Mouse (Mus musculus) midbrain, embryonic 10.5 days (tissue): ENCODE results near the gene 4933400A11Rik. TPM values are rescaled to one million over a fixed set of nuclear protein-coding genes. Genes with fewer than 3 reads are reported as not detected.

Experiments
- DNase-seq: peaks from one replicate; pipeline ENCODE4 v3.0.0-alpha.2; 2017; ENCODE audit warnings: low spot score
- H3K27ac ChIP-seq: fragments of 300-500 bp; sonication (generic); replicated peaks from 2 replicates; pipeline ENCODE4 v1.5.1; 2016; ENCODE audit warnings: mild to moderate bottlenecking
- H3K27me3 ChIP-seq: fragments of 300-500 bp; sonication (generic); 2 replicates; pipeline ENCODE4 v1.6.1; 2016; ENCODE audit warnings: low read depth, mild to moderate bottlenecking; ENCODE audit not compliant: poor library complexity, severe bottlenecking
- H3K36me3 ChIP-seq: fragments of 300-500 bp; sonication (generic); 2 replicates; pipeline ENCODE4 v1.6.1; 2016; ENCODE audit warnings: mild to moderate bottlenecking, moderate library complexity
- H3K4me1 ChIP-seq: fragments of 300-500 bp; sonication (generic); 2 replicates; pipeline ENCODE4 v1.6.1; 2016
- H3K4me3 ChIP-seq: fragments of 300-500 bp; sonication (generic); 2 replicates; pipeline ENCODE4 v1.5.1; 2016; ENCODE audit warnings: mild to moderate bottlenecking, moderate library complexity
- H3K9me3 ChIP-seq: fragments of 300-500 bp; sonication (generic); replicated peaks from 2 replicates; pipeline ENCODE4 v1.6.1; 2016; ENCODE audit warnings: mild to moderate bottlenecking
- WGBS: fragments of 180-500 bp; shearing (Covaris S2); methylation state at CpG from one replicate; pipeline ENCODE4 v1.1.7; 2016; 5-methylcytosine and 5-hydroxymethylcytosine counted together
- polyA plus RNA-seq: library from polyadenylated mRNA; unstranded; fragments of >200 nt; fragmentation: Nextera tagmentation; extraction: Ambion mirVana; gene quantifications from 2 replicates; pipeline ENCODE4 v1.2.1, GENCODE M21; 2016

4933400A11Rik gene
- 0.21 TPM in 1 of 2 replicates, not detected in the other for polyA plus RNA-seq

DNA sequence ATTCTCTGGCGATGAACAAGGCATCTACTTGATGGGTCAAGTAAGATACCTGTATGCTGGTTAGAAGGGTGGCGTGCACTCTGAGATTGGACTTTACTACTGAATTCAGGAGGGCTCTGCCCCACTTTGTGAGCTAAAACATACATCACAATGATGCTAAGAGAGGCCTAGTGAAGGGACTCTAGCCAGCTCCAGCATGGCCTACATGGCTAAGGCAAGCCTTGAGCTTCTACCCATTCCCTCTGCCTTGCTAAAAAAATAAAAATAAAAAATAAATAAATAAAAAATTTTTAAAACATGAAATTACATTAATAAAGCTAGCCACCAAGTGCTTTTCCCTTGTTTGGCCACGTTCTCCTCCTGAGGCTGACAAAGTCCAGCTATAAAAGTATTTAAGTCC, at the start of gene 4933400A11Rik:
4933400A11Rik (minus strand) TSS at position 101 of the 400 bp plus-strand sequence.
- Histone ChIP-seq H3K9me3 (no peaks in the 10 kb centered on the region), H3K4me3 (no peak within 1 kb of the TSS), H3K4me1 (no peaks in the 10 kb centered on the region), H3K27me3 (peaks cover 94% of the 10 kb centered on the region), H3K36me3 (no peaks in the 10 kb centered on the region), H3K27ac (no peak within 1 kb of the TSS)
- DNase-seq: no peak
- 92% methylated on average over 3 of the region's 3 CpGs for WGBS

DNA sequence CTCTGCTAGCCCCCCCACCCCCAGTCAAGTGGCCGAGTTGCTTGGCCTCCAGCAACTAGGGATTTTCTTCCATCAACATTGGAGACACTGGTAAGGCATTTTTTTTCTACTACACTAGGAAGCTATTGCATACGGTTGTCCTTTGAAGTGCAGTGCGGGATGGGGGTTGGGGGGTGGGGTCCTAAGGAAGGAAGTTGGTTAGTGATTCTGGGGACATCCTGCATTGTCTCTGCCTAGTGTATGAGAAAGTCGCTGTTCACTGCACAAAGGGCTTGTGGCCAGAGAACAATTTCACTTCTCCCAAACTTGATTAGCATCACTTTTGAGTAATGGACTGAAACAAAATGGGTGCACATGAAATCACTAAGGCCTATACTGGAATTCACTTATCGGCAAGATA, 48.7 kb upstream of the 4933400A11Rik start:
- Histone ChIP-seq H3K4me3 (peak overlapping the region; percentile 49), H3K27ac (peak overlapping the region; percentile 88), H3K4me1 (peaks cover 40% of the 10 kb centered on the region), H3K9me3 (no peaks in the 10 kb centered on the region), H3K36me3 (no peaks in the 10 kb centered on the region), H3K27me3 (peaks cover 73% of the 10 kb centered on the region)
- no peak for DNase-seq
- 22% methylated on average over 5 of the region's 5 CpGs for WGBS

DNA sequence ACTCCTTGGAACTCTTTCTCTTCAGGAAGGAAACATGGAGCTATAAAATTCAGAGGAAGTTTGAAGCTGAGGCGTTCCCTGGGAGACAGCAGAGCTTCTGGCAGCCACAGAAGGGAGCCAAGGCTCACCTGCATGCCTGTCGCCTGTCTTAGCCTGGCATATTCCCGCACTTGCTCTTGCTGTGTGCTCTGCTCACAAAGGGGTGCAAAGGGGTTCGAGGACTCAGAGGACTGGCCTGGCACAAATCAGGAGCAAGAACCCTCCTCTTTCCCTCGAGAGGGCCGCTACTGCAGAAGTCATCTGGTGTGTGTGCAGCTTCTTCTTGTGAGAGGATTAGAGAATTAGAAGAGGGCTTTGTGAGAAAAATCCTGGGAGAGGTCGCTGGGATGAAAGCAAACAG, 48.3 kb upstream of the 4933400A11Rik start:
- peak; percentile 56 for DNase-seq
- H3K4me3 ChIP-seq: peak overlapping the region; percentile 49
- peak overlapping the region; percentile 88 for H3K27ac ChIP-seq
- no peaks in the 10 kb centered on the region for H3K9me3 ChIP-seq
- 29% methylated on average over 7 of the region's 7 CpGs for WGBS
- no peaks in the 10 kb centered on the region for H3K36me3 ChIP-seq
- peaks cover 40% of the 10 kb centered on the region for H3K4me1 ChIP-seq
- H3K27me3 ChIP-seq: peaks cover 73% of the 10 kb centered on the region

DNA sequence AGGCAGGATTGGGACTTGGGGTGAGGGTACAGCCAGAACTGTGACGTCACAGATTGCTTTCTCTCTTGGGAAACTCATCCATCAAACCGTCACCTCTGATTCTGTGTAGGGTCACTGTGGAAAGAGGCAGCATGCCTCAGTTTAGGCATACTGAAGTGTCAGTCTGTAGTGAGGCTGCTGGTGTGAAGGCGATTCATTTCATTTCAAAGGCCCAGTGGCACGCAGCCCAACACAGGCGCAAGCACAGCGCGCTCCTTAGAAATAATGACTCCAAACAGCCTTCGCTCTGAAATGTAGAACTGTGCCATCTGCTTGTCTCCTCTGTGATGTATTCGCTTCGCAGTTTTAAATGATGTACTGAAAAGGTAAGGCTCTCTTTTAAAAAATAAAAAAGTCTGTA, 47.5 kb upstream of the 4933400A11Rik start:
- Histone ChIP-seq H3K9me3 (no peaks in the 10 kb centered on the region), H3K4me3 (peak overlapping the region; percentile 49), H3K27me3 (peaks cover 73% of the 10 kb centered on the region), H3K36me3 (no peaks in the 10 kb centered on the region), H3K4me1 (peaks cover 40% of the 10 kb centered on the region), H3K27ac (peak overlapping the region; percentile 88)
- DNase-seq: peak; percentile 17
- 61% methylated on average over 10 of the region's 10 CpGs for WGBS

GRCm38 (mm10) chrX:169813673-169814072, 34.2 kb upstream of the 4933400A11Rik start:
- DNase-seq: no peak
- Histone ChIP-seq H3K27me3 (peaks cover 81% of the 10 kb centered on the region), H3K27ac (no peak overlapping the region), H3K9me3 (no peaks in the 10 kb centered on the region), H3K36me3 (no peaks in the 10 kb centered on the region), H3K4me1 (no peaks in the 10 kb centered on the region), H3K4me3 (no peak overlapping the region)
- 66% methylated on average over 1 of the region's 1 CpGs for WGBS

GRCm38 (mm10) chrX:169811783-169812182, 32.3 kb upstream of the 4933400A11Rik start:
- no peak overlapping the region for H3K27ac ChIP-seq
- H3K36me3 ChIP-seq: no peaks in the 10 kb centered on the region
- DNase-seq: no peak
- WGBS: 82% methylated on average over 2 of the region's 2 CpGs
- peaks cover 87% of the 10 kb centered on the region for H3K27me3 ChIP-seq
- no peak overlapping the region for H3K4me3 ChIP-seq
- H3K9me3 ChIP-seq: no peaks in the 10 kb centered on the region
- no peaks in the 10 kb centered on the region for H3K4me1 ChIP-seq

- Histone ChIP-seq H3K36me3 (no peaks in the 10 kb centered on the region), H3K9me3 (no peaks in the 10 kb centered on the region), H3K4me1 (no peaks in the 10 kb centered on the region), H3K27me3 (peaks cover 88% of the 10 kb centered on the region), H3K4me3 (no peak overlapping the region), H3K27ac (no peak overlapping the region)
- 69% methylated on average over 5 of the region's 5 CpGs for WGBS
- no peak for DNase-seq
Observed at GRCm38 (mm10) chrX:169811318-169811717, 31.9 kb upstream of the 4933400A11Rik start.

GRCm38 (mm10) chrX:169807744-169808143, 28.3 kb upstream of the 4933400A11Rik start:
- H3K4me1 ChIP-seq: no peaks in the 10 kb centered on the region
- no peaks in the 10 kb centered on the region for H3K9me3 ChIP-seq
- H3K27me3 ChIP-seq: peaks cover 80% of the 10 kb centered on the region
- no peaks in the 10 kb centered on the region for H3K36me3 ChIP-seq
- no peak overlapping the region for H3K4me3 ChIP-seq
- H3K27ac ChIP-seq: no peak overlapping the region
- 86% methylated on average over 3 of the region's 3 CpGs for WGBS
- no peak for DNase-seq

DNA sequence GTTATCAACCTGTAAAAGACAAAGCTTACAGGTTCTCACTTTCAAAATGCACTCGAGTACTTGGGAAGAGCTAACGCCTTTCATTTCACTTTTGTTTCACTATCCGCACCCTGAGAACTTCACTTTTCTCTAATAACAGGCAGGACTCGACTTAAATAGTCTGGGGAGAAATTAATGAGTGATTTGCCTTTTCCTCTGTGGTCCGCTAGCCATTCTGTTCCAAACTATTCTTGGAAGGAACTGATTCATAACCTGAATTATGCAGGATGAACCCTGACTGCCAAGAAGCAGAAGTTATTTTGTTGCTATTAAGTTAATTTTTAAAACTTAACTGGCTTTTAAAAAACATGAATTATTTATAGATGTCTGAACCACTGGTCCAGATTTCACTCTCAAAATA, 26.4 kb upstream of the 4933400A11Rik start:
- H3K36me3 ChIP-seq: no peaks in the 10 kb centered on the region
- H3K27ac ChIP-seq: no peak overlapping the region
- 78% methylated on average over 5 of the region's 5 CpGs for WGBS
- H3K9me3 ChIP-seq: no peaks in the 10 kb centered on the region
- no peak for DNase-seq
- no peaks in the 10 kb centered on the region; the same call in 1 of the 2 replicates for H3K4me1 ChIP-seq
- H3K4me3 ChIP-seq: no peak overlapping the region
- H3K27me3 ChIP-seq: peaks cover 81% of the 10 kb centered on the region

DNA sequence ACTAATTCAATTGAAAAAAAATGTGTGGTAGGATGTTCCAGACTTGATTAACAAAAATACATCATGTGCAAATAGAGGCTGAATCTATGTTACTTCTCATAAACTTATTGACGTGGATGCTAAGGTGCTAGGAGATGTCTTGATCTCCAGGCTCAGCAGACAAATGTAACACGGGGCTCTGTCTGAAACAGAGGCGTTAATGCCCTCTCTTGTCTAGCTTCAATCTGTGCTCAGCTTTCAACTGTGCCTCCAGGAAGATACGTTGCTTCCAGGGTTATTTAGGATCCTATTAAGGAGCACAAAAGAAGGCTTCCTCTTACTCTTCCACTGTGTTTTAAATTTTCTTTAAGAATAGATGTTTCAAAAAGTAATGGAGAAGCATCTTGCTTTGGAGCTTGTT, 20.8 kb upstream of the 4933400A11Rik start:
- no peaks in the 10 kb centered on the region for H3K9me3 ChIP-seq
- WGBS: 21% methylated on average over 4 of the region's 4 CpGs
- no peak for DNase-seq
- H3K36me3 ChIP-seq: no peaks in the 10 kb centered on the region
- H3K27ac ChIP-seq: no peak overlapping the region
- peaks cover 12% of the 10 kb centered on the region for H3K4me1 ChIP-seq
- H3K4me3 ChIP-seq: no peak overlapping the region
- H3K27me3 ChIP-seq: peaks cover 80% of the 10 kb centered on the region

- DNase-seq: peak; percentile 50
- peaks cover 84% of the 10 kb centered on the region for H3K27me3 ChIP-seq
- 7% methylated on average over 11 of the region's 11 CpGs for WGBS
- H3K4me3 ChIP-seq: peak overlapping the region; percentile 47
- H3K27ac ChIP-seq: peak overlapping the region; percentile 86
- no peaks in the 10 kb centered on the region for H3K9me3 ChIP-seq
- no peaks in the 10 kb centered on the region for H3K36me3 ChIP-seq
- peaks cover 21% of the 10 kb centered on the region for H3K4me1 ChIP-seq
Observed at GRCm38 (mm10) chrX:169798987-169799680, 19.7 kb upstream of the 4933400A11Rik start.

- Histone ChIP-seq H3K27ac (no peak overlapping the region), H3K9me3 (no peaks in the 10 kb centered on the region), H3K27me3 (peaks cover 77% of the 10 kb centered on the region), H3K36me3 (no peaks in the 10 kb centered on the region), H3K4me1 (peaks cover 28% of the 10 kb centered on the region), H3K4me3 (no peak overlapping the region)
- 74% methylated on average over 3 of the region's 3 CpGs for WGBS
- DNase-seq: no peak
Observed at GRCm38 (mm10) chrX:169797148-169797547, 17.7 kb upstream of the 4933400A11Rik start.

GRCm38 (mm10) chrX:169794831-169795311, 15.4 kb upstream of the 4933400A11Rik start:
- Histone ChIP-seq H3K4me1 (peaks cover 19% of the 10 kb centered on the region), H3K4me3 (no peak overlapping the region), H3K27ac (no peak overlapping the region), H3K27me3 (peaks cover 56% of the 10 kb centered on the region), H3K36me3 (no peaks in the 10 kb centered on the region), H3K9me3 (no peaks in the 10 kb centered on the region)
- DNase-seq: no peak
- WGBS: 45% methylated on average over 7 of the region's 7 CpGs
